Mouse (Mus musculus) heart, embryonic 14.5 days (tissue): Measurements from ENCODE around the gene Fam187b. TPM values are rescaled to one million over a fixed set of nuclear protein-coding genes. Genes with fewer than 3 reads are reported as not detected.

Experiments
- ATAC-seq: fragments of 200-750 bp; cut with Nextera tagmentation; 2 replicates; pipeline ENCODE4 v1.8.0; 2017; ENCODE audit warnings: low read depth, moderate TSS enrichment; ENCODE audit not compliant: insufficient number of reproducible peaks, insufficient read depth, low FRiP score
- H3K27ac ChIP-seq, 2 experiments: fragments of 200-500 bp in 1 of 2; fragments of 300-500 bp in 1 of 2; sonication (generic) in 1 of 2; replicated peaks in 1 of 2; 2 replicates each; pipeline ENCODE4 v1.5.1; 2012 to 2014; ENCODE audit warnings: low read depth in 2 of 2, low read length in 2 of 2, control low read depth in 1 of 2, mild to moderate bottlenecking in 1 of 2, mixed read lengths in 1 of 2; ENCODE audit not compliant: control insufficient read depth in 1 of 2, insufficient read depth in 1 of 2
- H3K27me3 ChIP-seq: fragments of 300-500 bp; sonication (generic); 2 replicates; pipeline ENCODE4 v1.6.1; 2014; ENCODE audit warnings: mild to moderate bottlenecking, low read length, control low read depth; ENCODE audit not compliant: control insufficient read depth, insufficient read depth
- H3K36me3 ChIP-seq: fragments of 300-500 bp; sonication (generic); 2 replicates; pipeline ENCODE4 v1.6.1; 2014; ENCODE audit warnings: mild to moderate bottlenecking, control low read depth, low read length, mixed read lengths; ENCODE audit not compliant: control insufficient read depth, insufficient read depth
- H3K4me1 ChIP-seq, 2 experiments: fragments of 200-500 bp in 1 of 2; fragments of 300-500 bp in 1 of 2; sonication (generic) in 1 of 2; 2 replicates each; pipeline ENCODE4 v1.6.1; 2012 to 2014; ENCODE audit warnings: low read length in 2 of 2, control low read depth in 1 of 2, mixed read lengths in 1 of 2; ENCODE audit not compliant: control insufficient read depth in 2 of 2, insufficient read depth in 2 of 2
- H3K4me2 ChIP-seq: fragments of 300-500 bp; sonication (generic); 2 replicates; pipeline ENCODE4 v1.6.1; 2014; ENCODE audit warnings: mild to moderate bottlenecking, low read length
- H3K4me3 ChIP-seq, 2 experiments: fragments of 200-500 bp in 1 of 2; fragments of 300-500 bp in 1 of 2; sonication (generic) in 1 of 2; 2 replicates each; pipeline ENCODE4 v1.5.1; 2012 to 2014; ENCODE audit warnings: low read length in 2 of 2, mild to moderate bottlenecking in 2 of 2, control low read depth in 1 of 2, low read depth in 1 of 2, moderate library complexity in 1 of 2; ENCODE audit not compliant: control insufficient read depth in 1 of 2, insufficient read depth in 1 of 2
- H3K9ac ChIP-seq: fragments of 300-500 bp; sonication (generic); 2 replicates; pipeline ENCODE4 v1.6.1; 2014; ENCODE audit warnings: mild to moderate bottlenecking, low read length
- H3K9me3 ChIP-seq: fragments of 300-500 bp; sonication (generic); 2 replicates; pipeline ENCODE4 v1.6.1; 2016; ENCODE audit warnings: low read length, control low read depth; ENCODE audit not compliant: control insufficient read depth
- WGBS: fragments of 180-500 bp; shearing (Covaris S2); extraction: QIAGEN DNeasy Blood & Tissue Kit; methylation state at CpG from one replicate; pipeline ENCODE4 v1.1.7; 2014; 5-methylcytosine and 5-hydroxymethylcytosine counted together
- polyA plus RNA-seq: library from polyadenylated mRNA; unstranded; fragments of >200 nt; fragmentation: Nextera tagmentation; extraction: Ambion mirVana; gene quantifications from 2 replicates; pipeline ENCODE4 v1.2.1, GENCODE M21; 2014

Gene Fam187b
- polyA plus RNA-seq, 1 experiment from 2014 or later: 0.30 TPM

DNA sequence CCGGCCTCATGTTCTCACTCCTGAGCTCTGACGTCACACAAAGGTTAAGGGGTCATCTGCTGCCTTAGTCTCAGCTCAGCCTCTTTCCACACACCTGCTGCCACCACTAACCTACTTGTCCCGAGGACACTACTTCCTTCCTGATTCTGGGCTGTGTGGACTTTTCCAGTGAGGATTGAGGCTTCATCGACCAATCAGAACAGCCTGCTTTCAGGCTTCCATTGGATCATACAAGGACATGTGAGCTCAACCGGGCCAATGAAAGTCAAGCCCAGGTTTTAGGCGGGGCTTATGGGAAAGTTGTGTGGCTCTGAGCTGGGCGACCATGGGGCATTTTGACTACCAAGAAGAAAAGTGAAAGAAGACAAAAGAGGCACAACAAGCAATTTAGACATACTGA, 63.3 kb downstream of the Fam187b start:
- Histone ChIP-seq H3K9me3 (no peaks in the 10 kb centered on the region), H3K9ac (no peak overlapping the region), H3K27me3 (peaks cover 12% of the 10 kb centered on the region; the same call in 1 of the 2 replicates), H3K4me2 (no peak overlapping the region), H3K4me1 (peaks cover 2 to 6% of the 10 kb centered on the region in 2 experiments; a peak in 2 of 4 replicates), H3K36me3 (no peaks in the 10 kb centered on the region), H3K4me3 (no peak overlapping the region), H3K27ac (no peak overlapping the region)
- no peak for ATAC-seq
- WGBS: 74% methylated on average over 7 of the region's 7 CpGs

DNA sequence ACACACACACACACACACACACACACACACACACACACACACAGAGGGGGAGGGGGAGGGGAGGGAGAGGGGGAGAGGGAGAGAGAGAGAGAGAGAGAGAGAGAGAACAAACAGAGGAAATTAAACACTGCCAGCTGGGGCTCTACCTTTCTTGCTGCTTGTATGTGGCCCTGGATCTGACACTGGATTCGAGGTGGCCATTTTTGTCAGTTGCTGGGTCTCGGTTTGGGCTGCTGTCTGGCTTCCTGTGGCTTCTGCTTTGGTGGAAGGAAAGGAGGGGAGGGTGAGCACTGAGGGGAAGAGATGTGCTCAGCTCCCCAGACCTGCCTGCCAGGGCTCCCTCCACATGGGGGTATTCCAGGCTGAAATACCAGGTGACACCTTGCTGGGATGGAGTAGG, 64.1 kb downstream of the Fam187b start:
- Histone ChIP-seq H3K9me3 (no peaks in the 10 kb centered on the region), H3K4me3 (no peak overlapping the region), H3K27ac (no peak overlapping the region), H3K9ac (no peak overlapping the region), H3K27me3 (peaks cover 20% of the 10 kb centered on the region; the same call in 1 of the 2 replicates), H3K4me1 (peaks cover 5 to 12% of the 10 kb centered on the region in 2 experiments; a peak in 3 of 4 replicates), H3K4me2 (no peak overlapping the region), H3K36me3 (no peaks in the 10 kb centered on the region)
- WGBS: 70% methylated on average over 2 of the region's 2 CpGs
- ATAC-seq: no peak

- H3K36me3 ChIP-seq: no peaks in the 10 kb centered on the region
- WGBS: 84% methylated on average over 4 of the region's 4 CpGs
- ATAC-seq: no peak
These were observed 65.4 kb downstream of the Fam187b start for GRCm38 (mm10) chr7:31039011-31039410.

More at GRCm38 (mm10) chr7:31039011-31039410, 65.4 kb downstream of the Fam187b start:
- Histone ChIP-seq H3K4me3 (no peak overlapping the region), H3K9me3 (no peaks in the 10 kb centered on the region), H3K4me2 (no peak overlapping the region), H3K27me3 (peaks cover 30% of the 10 kb centered on the region; the same call in 1 of the 2 replicates), H3K27ac (no peak overlapping the region), H3K4me1 (peaks cover 6 to 9% of the 10 kb centered on the region in 2 experiments; a peak in 3 of 4 replicates), H3K9ac (no peak overlapping the region)

Other genes with a start within 250 kb of the Fam187b start
- gene Tmem147, start 244.2 kb upstream of the Fam187b start, polyA plus RNA-seq: 205 and 215 TPM in 2 replicates
- 0.43 and 0.44 TPM in 2 replicates for gene Gapdhs, start 230.1 kb upstream of the Fam187b start, polyA plus RNA-seq
- 0.57 and 0.84 TPM in 2 replicates for gene Sbsn, start 222.3 kb upstream of the Fam187b start, polyA plus RNA-seq
- 0.81 and 1.5 TPM in 2 replicates for gene Dmkn, start 210.0 kb upstream of the Fam187b start, polyA plus RNA-seq
- gene Krtdap, start 185.9 kb upstream of the Fam187b start, polyA plus RNA-seq: 1.1 TPM in 1 of 2 replicates, not detected in the other
- gene Ffar2, start 150.0 kb upstream of the Fam187b start, polyA plus RNA-seq: 0.16 TPM in 1 of 2 replicates, not detected in the other
- gene Ffar3, start 117.6 kb upstream of the Fam187b start, polyA plus RNA-seq: not detected in 2 replicates
- not detected in 2 replicates for gene Ffar1, start 112.2 kb upstream of the Fam187b start, polyA plus RNA-seq
- 0.16 TPM in 1 of 2 replicates, not detected in the other for gene Cd22, start 93.4 kb upstream of the Fam187b start, polyA plus RNA-seq
- gene Mag, start 58.9 kb upstream of the Fam187b start, polyA plus RNA-seq: 0.15 TPM in 1 of 2 replicates, not detected in the other
- not detected in 2 replicates for gene Hamp2, start 49.1 kb upstream of the Fam187b start, polyA plus RNA-seq
- gene Hamp, start 29.8 kb upstream of the Fam187b start, polyA plus RNA-seq: not detected in 2 replicates
- 17.2 and 19.6 TPM in 2 replicates for gene Usf2, start 17.0 kb upstream of the Fam187b start, polyA plus RNA-seq
- 6.1 and 6.7 TPM in 2 replicates for gene Lsr, start 326 bp upstream of the Fam187b start, polyA plus RNA-seq
- 34.3 and 36.1 TPM in 2 replicates for gene Fxyd5, start 68.7 kb downstream of the Fam187b start, polyA plus RNA-seq
- 1.6 and 1.9 TPM in 2 replicates for gene Fxyd7, start 77.7 kb downstream of the Fam187b start, polyA plus RNA-seq
- gene Fxyd1, start 83.4 kb downstream of the Fam187b start, polyA plus RNA-seq: 1,215 and 1,293 TPM in 2 replicates
- gene Lgi4, start 85.6 kb downstream of the Fam187b start, polyA plus RNA-seq: not detected in 2 replicates
- 0.58 and 0.82 TPM in 2 replicates for gene Fxyd3, start 102.9 kb downstream of the Fam187b start, polyA plus RNA-seq
- gene Hpn, start 141.5 kb downstream of the Fam187b start, polyA plus RNA-seq: 1.4 and 2.0 TPM in 2 replicates
- gene Scn1b, start 153.2 kb downstream of the Fam187b start, polyA plus RNA-seq: 3.4 and 3.7 TPM in 2 replicates
- gene Gramd1a, start 182.1 kb downstream of the Fam187b start, polyA plus RNA-seq: 45.9 and 51.4 TPM in 2 replicates